Mouse (Mus musculus) ES-E14 (cell line): Measurements from ENCODE around the gene Skap1.

Experiments used
- CHD2 ChIP-seq: IDR thresholded peaks from 2 replicates; pipeline ENCODE4 v1.6.1; 2014; ENCODE audit warnings: mild to moderate bottlenecking, low read depth, low read length, inconsistent platforms
- MAFK ChIP-seq: IDR thresholded peaks from 2 replicates; pipeline ENCODE4 v1.6.1; 2014; ENCODE audit warnings: mild to moderate bottlenecking, low read depth, low read length, inconsistent platforms; ENCODE audit not compliant: insufficient read depth
- ZC3H11A ChIP-seq: IDR thresholded peaks from 2 replicates; pipeline ENCODE4 v1.6.1; 2012; ENCODE audit warnings: low read depth, mild to moderate bottlenecking, inconsistent platforms, low read length, borderline replicate concordance
- ZNF384 ChIP-seq: IDR thresholded peaks from 2 replicates; pipeline ENCODE4 v1.6.1; 2012; ENCODE audit warnings: low read depth, low read length, inconsistent platforms

- TF ChIP-seq ZC3H11A (no peak), ZNF384 (no peak), MAFK (no peak), CHD2 (no peak)
Measured at GRCm38 (mm10) chr11:96771274-96771975, 307.0 kb downstream of the Skap1 start.
